Mouse (Mus musculus): Measurements from ENCODE around the gene Fbxw9.
"Not testable (repeated sequence)": the region's sequence is repeated elsewhere in the genome, so short reads cannot be mapped to it uniquely, and the experiment has no call there.

Gene Fbxw9

DNA sequence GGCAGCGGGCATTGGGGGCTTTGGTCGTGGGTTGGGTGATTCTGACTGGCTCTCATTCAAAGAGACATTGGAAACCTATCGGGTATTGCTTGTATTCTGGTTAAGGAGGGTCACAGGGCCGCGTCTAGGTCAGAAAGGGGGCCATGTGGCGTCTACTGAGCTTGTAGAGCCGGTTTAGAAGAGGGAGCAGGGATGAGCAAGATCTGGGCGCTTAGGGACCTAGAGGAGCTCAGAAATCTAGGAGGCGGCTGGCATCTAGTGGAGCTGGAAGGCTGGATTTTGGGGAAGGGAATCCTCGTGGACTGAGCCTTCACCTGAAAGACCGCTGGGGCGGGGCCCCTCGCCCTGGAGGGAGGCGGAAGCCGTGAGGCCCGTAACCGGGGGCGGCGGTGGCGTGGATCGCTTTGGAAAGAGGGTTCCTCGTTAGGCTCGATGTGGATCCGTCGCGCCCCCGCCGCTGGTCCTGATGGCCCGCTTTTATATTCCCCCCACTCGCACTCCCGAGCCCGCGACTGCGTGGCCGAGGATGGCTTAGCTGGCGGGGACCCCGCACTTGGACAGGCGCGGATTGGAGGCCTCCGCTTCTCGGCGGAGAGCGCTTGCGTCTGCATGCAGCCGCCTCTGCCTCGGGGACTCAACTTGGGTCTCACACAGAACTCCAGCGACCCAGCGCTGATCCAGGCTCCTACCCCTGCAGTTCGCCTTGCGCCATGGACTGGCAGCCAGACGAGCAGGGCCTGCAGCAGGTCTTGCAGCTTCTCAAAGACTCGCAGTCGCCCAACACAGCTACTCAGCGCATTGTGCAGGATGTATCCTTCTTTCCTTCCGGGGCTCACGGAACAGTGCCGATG lies 21.9 kb upstream of the Fbxw9 start:
- DNase-seq = peak; percentile 42

- no peak for DNase-seq
Observed at GRCm38 (mm10) chr8:85043619-85044018, 16.2 kb upstream of the Fbxw9 start.

DNA sequence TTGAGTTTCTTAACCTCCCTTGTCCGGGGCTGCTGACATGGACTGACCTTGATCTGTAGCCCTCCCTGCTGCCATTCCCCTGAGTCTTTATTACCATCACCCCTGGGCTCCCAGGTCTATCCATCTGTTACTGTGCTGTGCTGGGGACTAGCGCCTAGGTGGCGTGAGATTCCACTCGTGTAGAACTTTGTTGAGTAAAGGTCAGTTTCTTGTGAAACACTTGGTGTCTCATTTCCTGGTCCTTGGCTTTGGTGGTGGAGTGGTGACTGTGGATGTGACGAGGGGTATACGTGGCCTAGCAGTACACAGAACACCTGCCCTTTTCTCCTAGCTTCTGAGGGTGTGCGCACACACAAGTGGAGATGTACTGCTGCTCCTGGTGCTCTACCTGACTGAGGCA lies 2.5 kb upstream of the Fbxw9 start:
- no peak for DNase-seq

DNA sequence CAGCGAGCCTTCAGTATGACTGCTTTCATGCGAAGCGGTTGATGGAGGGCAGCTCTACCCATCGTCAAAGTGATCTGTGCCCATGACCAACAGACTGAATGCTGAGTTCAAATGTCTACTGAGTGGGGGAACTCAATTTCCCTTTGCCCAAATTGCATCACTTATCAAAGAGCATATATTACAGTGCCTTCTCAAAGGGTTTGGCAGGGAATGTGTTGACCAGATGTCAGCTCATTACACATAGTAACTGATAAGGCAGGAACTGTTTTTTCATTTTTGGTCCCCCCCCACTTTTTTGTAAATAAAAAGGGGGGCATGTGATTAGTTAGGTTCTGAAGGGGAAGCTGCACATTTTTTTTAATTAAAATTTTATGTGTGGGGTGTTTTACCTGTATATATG lies 2.7 kb downstream of the Fbxw9 start:
- no peak for DNase-seq

- DNase-seq = peak; percentile 90
Observed at GRCm38 (mm10) chr8:85065213-85065612, 5.4 kb downstream of the Fbxw9 start.

DNA sequence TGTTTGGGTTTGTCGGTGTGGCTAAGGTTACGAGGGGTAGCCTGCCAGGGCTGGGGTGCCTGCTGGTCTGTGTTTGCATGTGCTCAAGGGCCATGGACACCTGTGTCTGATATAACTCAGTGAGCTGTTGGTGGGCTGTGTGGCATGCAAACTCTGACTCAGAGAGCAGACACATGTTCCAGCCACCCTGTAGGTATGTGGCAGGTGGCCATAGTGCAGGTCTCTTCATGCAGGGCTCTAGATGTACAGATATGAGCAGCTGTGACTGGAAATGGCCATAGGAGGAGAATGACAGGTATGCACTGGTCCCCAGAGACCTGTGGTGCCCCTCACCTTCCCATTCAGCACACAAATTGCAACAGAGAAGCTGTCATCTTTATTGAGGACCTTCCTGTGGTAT lies 7.3 kb downstream of the Fbxw9 start:
- DNase-seq = no peak

GRCm38 (mm10) chr8:85067982-85068381 lies 8.1 kb downstream of the Fbxw9 start, which contains the start of gene Gm5741:
Gene Gm5741, minus strand, starts transcription at chr8:85067982.
- DNase-seq = no peak

DNA sequence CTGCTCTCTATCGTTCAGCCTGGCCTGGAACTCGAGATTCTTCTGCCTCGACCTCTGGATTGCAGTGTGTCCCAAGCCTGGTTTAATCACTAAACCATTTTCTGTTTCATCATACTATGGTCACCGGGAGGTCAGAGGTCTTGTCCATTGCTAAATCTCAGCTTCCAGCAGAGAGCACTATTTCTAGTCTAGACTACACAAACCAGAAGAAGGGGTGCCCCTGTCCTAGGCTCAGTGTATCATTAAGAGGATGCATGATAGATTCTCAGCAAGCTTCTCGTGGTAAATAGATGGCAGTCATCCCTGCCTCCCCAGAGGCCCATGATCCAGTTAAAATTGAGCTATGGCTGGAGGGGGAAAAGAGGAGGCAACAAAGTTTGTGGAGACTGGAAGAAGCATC lies 11.2 kb downstream of the Fbxw9 start:
- peak; percentile 58 for DNase-seq

GRCm38 (mm10) chr8:85071514-85072281 lies 11.8 kb downstream of the Fbxw9 start, which contains the start of gene Dhps:
Gene Dhps, plus strand, starts transcription at chr8:85071757.
- peak; percentile 90 for DNase-seq

GRCm38 (mm10) chr8:85072364-85072929 lies 12.6 kb downstream of the Fbxw9 start:
- DNase-seq = no peak

- no peak for DNase-seq
Observed at GRCm38 (mm10) chr8:85073041-85073612, 13.3 kb downstream of the Fbxw9 start.

DNA sequence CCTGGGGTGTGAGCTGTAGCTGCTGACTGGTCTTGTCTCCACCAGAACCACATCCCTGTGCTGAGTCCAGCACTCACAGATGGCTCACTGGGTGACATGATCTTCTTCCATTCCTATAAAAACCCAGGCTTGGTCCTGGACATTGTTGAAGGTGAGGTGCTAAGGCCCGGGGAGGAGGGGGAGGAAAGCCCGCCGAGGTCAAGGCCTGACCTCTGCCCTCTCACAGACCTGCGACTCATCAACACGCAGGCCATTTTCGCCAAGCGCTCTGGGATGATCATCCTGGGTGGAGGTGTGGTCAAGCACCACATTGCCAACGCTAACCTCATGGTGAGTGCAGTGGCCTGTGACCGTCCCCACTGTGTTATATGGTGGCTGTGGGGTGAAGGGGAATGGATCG lies 14.3 kb downstream of the Fbxw9 start:
- DNase-seq = no peak

GRCm38 (mm10) chr8:85074617-85075016 lies 14.8 kb downstream of the Fbxw9 start:
- DNase-seq = no peak

DNA sequence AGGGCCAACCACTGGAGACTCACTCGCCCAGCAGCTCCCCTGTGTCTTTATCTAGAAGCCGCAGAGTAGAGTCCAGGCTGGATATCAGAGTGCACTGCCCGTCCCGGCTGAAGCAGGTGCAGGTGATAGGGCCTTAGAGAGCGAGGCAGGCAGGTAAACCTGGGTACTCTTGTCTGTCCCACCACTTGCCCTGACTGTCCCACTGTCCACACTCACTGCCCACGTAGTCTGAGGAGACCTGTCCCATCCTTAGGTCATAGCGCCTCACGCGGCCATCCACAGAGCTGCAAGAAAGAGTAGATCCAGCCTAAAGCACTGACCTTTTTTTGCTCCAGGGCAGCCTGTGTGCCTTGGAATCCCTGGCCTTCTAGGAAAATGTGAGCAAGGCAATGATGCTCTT lies 16.1 kb downstream of the Fbxw9 start:
- peak; percentile 42 for DNase-seq

DNA sequence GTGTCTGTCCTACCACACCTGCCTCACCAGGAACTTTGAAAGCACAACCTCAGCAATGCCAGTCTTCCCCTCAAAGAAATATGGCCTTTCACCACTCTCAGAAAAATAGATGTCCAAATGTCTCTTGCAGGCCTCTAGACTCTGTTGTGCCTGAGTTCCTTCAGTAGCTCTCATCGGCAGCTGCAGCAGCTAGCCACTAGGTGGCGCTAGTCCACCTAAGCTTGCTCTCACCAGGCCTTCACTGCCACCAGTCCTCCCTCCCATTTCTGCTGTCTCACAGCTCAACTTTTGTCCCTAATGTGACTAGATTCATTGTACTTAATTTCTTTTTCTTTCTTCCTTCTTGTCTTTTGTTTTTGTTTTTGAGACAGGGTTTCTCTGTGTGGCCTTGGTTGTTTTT lies 17.1 kb downstream of the Fbxw9 start:
- peak; percentile 76 for DNase-seq

- peak; percentile 38 for DNase-seq
Observed at GRCm38 (mm10) chr8:85080214-85080531, 20.3 kb downstream of the Fbxw9 start.

DNA sequence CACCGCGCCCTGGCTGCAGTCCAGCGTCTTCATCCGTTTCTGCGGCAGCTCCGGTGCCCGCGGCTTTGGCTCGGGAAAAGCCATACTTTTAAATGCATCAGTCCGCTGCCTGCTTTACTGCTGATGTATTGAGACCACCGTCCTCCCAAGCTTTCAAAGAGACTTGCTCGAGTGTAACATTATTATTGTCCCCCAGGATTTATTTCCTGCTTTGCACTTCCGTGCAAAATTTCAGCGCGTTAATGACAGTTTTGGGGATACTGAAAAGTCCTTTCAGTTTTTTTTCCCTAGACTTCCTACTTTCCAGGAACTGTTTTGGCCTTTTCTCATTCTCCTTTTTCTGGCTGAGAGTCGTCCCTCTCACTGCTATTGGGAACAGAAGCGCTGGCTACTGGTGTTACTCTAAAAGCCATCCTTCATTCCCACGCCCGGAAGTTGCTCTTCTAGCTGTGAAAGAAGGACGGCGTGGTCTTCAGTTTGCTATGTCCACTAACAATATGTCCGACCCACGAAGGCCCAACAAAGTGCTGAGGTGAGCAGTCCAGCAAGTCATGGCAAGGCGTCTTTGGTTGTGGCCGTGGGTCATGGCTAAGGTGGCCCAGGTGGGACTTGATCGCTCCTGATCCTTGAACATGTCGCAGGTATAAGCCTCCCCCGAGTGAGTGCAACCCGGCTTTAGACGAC lies 20.8 kb downstream of the Fbxw9 start, which contains the start of gene Wdr83os:
Gene Wdr83os, plus strand, starts transcription at position 209 of the 684 bp plus-strand sequence.
- DNase-seq = peak; percentile 47

GRCm38 (mm10) chr8:85081216-85081555 lies 21.3 kb downstream of the Fbxw9 start, which contains the start of gene Wdr83:
Gene Wdr83, minus strand, starts transcription at chr8:85081306.
- DNase-seq = peak; percentile 37

DNA sequence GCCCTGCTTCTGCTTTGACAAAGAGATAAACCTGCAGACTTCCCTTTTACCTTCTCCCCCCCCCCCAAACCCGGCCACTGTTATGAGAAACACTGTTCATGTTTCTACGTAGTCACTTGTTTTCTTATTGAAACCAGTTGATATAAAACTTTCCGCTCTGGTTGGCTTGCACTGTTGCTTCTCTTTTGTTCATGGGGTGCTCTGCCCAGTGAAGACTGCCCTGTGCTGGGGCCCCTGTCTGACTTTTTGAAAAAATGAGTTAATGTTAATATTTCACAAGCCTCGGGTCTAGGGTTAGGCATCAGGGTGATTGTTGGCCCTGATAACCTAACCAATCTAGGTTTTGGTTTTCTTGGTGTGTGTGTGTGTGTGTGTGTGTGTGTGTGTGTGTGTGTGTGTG lies 22.3 kb downstream of the Fbxw9 start:
- DNase-seq = not testable (repeated sequence)

GRCm38 (mm10) chr8:85083108-85083813 lies 23.4 kb downstream of the Fbxw9 start, which contains the start of gene Man2b1:
Gene Man2b1, plus strand, starts transcription at chr8:85083270.
- peak; percentile 95 for DNase-seq

- no peak for DNase-seq
Observed at GRCm38 (mm10) chr8:85084633-85085032, 24.8 kb downstream of the Fbxw9 start.

DNA sequence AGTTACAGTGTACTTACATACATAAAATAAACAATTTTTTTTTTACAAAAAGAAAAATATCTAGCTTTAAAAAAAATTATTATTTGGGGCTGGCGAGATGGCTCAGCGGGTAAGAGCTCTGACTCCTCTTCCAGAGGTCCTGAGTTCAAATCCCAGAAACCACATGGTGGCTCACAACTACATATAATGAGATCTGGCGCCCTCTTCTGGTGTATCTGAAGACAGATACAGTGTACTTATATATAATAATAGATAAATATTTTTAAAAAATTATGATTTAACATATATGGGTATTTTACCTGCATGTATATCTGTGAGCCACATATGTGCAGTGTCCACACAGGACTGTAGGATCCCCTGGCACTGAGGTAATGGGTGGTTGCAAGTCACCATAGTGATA lies 26.4 kb downstream of the Fbxw9 start:
- DNase-seq = no peak

Data from kidney, adult 11 months (tissue).